Mouse (Mus musculus) ovary, adult 18-20 months (tissue): ENCODE data around the gene Dmap1.

Experiments used
- DNase-seq: peaks from one replicate; pipeline ENCODE4 v3.0.0; 2022; ENCODE audit warnings: low spot score, mixed read lengths

Dmap1 gene

DNA sequence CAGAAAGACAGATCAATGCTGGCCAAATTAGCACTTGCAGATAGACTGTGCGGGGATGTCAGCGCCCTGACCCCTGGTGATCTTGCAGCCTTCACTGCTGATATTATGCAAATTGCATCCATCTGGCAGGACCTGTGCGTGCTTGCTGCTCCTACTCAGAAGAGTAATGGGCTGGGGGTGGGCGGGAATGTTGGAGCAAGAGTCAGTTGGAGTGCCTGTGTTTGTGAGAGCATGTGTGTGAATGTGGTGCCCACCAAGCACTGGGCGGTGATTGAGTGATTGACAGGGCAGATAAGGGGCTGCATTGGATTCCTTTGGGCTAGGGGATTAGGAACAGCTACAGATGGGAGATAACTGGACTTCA, 26.6 kb downstream of the Dmap1 start:
- DNase-seq, result no peak

DNA sequence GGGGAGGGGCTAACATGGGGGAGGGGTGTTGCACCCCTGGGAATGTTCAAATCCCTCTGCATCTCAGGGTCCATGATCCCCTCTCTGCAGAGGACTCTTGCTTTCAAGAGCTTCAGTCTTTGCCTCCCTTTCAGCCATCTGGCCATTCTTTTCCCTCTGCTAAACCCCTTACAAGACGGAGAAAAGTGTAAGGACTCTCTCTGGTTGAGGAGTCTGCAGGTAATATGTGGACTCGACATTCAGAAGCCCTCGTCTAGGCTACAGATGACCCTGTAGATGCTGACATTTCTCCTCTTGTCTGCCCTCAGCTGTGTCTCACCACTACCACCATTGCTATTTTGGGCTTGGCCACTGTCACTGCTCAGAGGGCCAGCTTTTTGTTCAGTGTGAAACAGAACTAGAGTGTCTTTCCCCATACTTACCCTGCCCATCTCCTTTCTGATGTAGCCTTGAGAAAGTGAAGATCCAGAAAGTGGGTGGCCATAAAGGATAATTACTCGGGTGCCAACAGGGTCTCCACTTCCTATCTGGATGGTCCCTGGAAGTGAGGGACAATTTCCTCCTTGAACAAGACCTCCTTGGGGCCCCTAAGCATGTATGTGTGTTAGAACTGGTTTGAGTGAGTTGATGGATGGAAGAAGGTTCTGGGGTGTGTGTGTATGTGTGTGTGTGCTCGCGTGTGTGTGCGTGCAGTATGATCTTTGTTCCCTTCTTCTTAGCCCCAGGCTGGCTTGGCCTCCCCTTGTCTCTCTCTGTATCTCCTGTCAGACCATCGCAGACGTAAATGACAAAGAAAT, 27.2 kb downstream of the Dmap1 start:
- DNase-seq, result no peak

DNA sequence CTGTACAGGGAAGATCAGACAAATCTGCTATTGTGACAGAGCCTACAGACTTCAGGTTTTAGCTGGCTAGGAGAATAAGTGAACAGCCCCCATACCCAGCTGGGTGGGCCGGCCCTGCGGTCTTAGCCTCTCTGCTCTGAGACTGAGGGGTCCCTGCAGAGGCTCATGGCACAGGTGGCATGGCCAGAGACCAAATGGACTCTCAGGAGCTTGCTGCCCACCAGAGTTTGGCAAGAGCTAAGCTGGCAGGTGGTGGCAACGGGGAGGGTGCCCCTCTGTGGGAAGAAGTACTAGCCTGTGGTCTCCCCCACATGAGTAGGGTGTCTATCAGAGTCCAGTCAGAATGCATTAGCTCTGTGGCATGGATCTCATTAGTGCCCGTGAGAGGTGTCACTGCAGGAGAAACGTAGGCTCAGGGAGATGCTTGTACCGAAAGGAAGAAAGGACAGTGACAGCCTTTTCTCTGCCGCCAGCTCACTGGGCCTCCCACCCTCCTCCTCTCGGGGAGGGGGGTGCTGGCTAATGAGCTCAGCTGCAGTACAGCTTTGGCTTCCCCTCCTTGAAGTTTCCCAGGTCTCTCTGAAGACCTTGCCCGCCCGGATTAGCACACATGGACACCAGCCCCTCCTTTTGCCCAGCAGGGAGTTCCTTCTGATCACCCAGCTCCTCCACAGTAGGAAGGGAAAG, 27.9 kb downstream of the Dmap1 start:
- DNase-seq, result no peak

DNA sequence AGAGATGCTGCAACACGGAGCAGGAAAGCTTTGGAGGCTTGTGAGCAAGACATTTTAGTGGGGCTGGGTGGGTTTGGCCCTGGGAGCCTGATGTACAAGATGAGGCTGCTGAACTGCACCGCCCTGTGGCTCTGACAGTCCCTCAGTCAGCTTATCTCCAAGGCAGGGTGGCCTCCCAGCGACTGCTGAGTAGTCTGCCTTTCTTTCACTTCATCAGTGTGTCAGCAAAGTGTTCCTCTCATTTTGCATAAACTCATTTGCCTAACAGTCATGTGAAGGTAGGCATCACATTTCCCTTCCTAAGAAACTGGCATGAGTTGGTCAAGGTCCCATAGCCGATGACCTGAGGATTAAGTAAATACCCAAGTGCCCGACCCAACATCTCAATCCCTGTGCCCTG, 29.3 kb downstream of the Dmap1 start:
- DNase-seq, result no peak

DNA sequence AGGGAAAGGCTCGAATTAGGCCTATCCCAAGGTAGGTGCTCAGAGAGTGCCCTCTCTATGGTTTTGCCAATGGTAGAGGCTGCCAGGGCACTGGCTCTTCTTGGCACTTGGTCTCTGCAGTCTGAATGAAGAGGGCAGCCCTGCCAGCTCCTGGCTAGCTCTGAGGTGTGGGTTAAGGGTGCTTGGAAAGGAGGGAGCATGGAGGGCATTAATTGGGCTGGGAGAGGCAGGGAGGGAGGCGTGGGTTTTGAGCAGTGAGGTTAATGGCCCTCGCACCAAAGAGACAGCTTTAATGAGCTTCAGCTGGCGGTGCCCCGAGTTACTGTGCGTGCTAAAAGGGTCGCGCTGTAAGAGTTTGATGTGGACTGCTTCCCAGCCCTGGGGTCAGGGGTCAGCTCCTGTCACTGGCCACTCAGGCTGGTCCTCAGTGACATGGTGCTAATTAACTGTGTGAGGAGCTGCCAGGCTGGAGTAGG, 30.4 kb downstream of the Dmap1 start:
- no peak for DNase-seq

DNA sequence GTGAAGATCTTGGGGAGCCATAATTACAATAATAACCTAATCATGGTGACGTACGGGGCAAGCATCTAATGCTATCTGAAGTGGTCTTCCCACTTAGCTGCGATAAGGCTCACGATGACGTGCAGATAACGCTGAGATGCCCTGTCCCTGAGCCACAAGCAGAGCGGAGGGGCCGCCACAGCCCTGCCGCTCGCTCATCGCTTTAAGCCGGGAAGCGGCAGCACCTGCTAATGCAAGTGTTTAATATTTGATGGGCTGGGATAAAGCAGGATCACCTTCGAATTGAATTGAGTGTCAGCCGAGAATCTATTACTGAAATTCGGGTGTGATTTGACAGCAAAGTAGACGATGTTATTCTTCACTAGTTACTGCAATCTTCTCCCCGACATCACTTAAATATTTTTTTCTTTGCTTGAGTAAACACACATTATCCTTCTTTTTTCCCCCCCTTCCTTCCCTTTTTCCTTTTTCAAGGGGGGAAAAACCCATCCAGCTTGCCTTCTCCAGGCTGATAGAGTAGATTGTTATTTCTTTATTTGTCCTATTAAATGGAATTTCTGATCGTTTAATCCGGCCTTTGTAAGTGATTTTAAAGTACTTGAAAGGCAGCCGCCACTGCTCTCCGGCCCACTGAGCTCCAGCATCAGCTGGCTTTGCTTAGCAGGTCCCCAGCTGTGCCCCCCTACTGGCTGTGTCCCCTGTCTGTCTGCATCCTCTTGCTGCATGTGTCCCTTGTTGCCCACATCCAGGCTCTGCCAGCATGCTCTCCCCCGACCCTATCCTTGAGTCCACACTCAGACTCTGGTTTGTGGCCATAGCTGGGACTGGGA, 34.9 kb downstream of the Dmap1 start:
- DNase-seq, result no peak

DNA sequence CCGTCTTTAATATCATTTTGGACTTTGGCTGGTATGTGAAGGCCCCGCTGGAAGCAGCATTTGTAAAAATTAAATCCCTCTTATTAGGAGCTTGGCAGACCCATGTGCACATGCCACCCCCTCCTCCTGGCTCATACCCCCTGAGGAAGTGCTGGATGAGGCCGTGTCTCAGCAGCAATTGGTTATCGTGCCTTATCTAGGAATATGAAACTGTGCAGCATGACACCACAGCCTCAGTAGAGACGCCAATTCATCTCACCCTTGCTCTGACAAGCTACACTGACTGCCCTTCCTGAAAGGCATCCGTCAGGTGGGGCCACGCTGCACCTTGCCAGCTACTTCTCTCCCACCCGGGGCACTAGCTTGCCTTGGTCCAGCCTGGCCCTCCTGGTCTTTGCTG, 35.6 kb downstream of the Dmap1 start:
- no peak for DNase-seq

DNA sequence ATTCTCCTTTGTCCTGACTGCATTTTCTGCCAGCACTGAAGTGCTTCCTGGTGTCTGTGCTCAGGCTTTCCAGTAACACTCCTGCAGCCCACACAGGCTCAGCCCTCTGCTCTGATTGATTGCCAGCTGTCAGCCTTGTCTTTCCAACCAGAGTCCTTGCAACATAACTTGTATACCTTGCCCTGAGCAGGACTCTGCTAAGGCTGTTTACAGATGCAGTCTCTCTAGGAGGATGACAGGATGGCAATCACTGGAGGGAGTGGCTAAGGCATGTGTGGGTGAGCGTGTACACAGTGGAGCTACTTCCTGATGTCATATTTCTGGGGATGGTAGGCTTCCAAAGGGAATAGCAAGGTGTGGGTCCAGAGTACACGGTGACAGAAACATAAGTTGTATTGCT, 36.2 kb downstream of the Dmap1 start:
- DNase-seq, result no peak

DNA sequence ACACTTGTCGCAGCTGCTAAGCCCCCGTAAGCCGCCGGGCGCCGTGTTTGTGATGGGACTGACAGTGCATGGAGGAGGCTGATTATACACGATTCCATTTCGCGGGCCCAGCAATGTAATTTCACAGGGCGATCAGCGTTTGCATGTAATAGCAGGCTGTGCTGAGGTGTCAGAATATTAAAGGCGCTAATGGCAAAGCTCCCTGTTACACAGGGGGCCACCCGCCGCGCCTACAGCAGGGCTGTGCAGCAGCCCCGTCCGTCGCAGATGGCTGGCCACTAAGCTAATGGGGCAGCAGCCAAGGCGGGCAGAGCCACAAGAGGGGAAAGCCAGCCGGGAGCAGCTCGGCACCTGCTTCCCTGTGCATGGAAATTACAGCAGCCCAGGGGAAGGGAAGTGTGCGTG, 37.0 kb downstream of the Dmap1 start:
- no peak for DNase-seq

DNA sequence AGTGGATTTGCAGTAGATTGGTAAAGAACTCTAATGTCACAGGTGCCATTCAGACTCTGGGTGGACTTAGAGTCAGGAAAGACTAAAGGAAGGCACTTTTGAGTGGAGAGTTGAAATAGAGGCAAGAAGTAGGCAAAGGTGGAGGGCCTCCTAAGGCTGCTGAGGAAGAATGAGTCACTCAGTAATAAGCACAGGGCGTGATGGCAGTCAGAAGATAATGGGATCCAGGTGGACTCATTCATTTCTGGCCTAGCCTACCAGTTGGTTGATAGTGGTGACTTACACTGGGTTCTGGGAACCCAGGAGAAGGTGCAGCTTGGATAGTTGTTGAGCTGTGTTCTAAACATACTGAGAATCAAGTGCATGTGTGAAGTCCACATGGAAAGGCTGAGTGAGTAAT, 40.3 kb downstream of the Dmap1 start:
- DNase-seq, result no peak

DNA sequence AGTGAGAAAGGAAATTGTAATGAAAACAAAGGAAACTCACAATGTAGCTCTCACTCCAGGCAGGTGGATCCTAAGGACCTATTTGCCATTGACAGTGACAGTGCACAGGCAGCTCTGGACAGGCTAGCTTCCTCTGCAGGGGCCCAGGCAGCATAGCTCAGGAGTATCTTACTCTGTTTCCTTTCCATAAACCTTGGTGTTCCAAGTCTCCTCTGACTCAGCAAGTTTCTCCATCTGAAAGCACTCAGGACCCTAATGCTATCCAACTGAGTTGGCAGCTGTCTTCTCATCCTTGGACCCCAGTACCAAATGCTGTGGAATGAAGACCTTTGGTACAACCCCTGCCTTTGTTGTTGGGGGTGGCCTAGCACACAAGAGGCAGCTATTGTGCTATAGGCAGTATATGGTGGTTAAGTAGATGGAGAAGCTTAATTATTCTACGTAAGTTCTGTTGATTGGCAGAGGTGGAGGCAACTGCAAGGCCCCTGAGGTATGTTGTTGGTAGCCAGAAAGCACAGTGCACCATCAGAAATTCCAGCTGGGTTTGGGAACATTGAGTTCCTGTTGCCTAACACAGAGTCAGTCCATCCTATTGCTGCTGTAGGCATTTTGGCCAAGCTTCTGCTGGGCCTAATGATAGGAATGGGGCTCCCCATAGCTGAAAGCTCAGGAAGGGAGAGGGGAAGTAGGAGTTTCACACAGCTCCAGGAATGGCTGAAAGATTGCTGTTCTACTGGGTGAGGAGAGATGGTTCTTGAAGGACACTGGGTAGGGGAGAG, 41.0 kb downstream of the Dmap1 start:
- DNase-seq, result no peak

DNA sequence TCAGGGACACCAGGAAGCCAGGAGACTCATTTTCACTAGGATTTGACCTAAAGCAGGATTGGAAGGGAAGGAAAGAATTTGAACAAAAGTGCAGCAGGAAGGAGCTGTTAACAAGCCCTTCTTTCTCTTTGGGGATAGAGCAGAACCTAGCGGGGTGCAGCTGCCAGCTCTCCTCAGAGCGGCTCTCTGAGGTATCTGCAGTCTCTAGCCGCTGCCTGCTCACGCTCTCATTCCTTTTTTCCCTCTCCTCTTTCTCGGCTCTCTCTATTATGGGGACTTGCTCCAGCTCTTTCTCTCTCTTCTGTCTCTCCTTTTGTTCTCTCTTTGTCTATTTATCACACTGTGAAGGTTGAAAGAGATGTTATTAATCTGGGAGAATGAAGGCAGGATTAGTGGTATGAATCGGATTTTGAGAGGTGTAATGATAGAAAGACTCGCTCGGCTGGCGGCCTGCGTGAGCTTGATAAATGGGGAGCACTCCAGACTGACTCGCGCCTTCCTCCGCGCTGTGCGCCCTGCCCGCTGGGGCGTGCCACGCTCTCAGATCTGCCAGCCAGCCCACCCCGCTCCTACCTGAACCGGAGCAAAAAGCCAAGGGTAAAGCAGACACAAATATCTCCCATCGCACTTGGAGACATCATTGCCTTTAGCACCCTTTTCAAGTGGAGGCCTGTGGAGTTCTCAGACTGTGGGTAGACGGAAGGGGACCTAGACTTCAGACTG, 45.0 kb downstream of the Dmap1 start:
- no peak for DNase-seq

DNA sequence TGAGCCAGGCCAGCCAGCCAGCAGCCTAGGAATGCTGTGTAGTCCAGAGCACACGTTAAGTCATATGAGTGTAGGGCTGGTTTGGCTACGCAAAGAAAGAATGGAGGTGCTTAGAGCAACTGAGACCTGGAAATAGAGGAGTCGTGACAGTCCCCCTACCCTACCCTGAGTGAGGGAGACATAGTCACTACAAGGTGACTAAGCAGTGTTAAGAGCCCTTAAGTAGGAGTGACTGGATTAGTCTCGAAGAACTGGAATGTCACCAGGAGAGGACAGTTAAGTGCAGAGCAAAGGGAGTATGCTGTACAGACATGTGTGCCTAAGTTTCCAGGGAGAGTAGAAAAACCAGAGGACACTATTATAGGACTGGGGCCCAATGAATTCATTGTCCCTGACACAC, 45.9 kb downstream of the Dmap1 start:
- no peak for DNase-seq

DNA sequence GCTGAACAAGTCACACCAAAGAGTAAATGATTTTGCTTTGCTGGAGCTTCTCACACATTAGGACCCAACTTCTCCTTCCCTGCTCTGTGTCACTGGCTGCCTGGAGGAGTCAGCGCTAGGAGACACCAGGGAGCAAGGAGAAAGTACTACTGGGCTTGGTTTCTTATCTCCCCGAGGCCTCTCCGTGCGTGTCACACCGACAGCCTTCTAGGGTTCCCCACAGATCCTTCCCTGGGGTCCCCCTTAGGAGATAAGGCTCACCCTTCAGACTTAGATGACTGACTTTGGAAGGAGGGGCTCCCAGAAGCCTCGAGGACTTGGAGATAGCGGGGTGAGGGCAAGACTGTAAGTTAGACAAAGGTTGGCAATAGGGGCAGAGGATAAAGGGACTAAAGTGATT, 47.4 kb downstream of the Dmap1 start:
- no peak for DNase-seq

DNA sequence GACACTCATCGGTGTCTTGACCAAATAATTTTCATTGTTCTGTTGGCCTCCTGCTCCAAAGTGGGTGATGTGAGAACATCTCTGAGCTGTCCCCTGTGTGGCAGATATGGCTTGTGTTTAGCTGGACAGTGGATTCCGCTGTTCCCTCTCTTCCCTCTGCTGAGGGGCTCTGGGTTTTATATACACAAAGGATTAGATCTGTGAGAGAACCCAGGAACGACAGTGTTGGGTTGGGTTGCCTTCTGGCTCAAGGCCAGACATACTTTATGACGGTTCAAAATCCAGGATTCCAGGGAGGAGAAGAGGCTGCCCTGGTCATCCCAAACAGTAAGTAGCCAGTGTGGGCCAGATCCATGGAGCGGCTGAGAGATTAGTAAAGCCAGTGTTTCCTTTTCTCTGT, 48.5 kb downstream of the Dmap1 start:
- no peak for DNase-seq

DNA sequence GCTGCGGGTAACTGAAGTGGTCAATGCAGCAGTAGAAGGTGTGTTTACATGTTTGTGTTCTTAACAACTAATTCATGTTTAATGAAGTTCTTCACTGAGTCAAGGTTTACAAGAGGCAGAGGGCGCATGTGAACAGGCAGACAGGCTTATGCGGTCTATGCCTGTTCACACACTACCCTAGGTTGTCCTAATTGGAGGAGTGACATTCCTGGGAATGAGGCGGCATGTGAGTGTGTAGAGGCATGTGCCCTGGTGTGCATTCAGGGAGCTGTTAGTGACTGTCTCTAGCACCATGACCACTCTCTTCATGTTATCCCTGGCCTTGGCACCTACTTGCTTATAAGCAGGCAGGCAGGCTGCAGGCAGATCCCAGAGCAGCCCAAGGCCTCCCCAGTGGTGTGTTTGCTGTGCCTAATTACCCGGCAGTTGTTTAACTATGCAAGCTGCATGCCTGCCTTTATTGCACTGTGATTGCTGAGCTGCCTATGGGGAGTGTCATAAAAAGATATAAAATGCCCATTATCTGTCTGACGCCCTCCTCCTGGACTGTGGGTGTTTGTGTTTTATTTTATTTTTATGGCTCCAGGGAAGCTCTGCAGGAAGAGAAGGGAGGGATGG, 51.9 kb downstream of the Dmap1 start:
- no peak for DNase-seq

DNA sequence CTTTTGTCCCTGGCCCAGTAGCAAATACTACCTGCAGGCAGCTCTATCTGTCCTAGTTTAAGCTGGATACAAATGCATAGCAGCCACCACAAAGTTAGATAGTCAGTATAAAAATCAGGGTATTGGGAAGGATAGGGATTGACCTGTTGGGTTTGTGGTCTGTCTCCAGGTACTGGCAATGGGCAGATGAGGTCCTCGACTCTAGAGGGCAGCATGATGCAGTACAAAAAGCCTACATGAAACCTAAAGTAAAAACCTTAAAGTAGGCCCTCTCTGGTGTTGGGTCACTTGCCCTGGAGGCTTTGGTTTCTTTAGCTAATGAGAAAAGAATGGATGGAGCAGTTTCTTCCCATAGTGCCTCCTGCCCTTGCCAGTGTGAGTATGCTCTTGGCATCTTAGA, 53.6 kb downstream of the Dmap1 start:
- no peak for DNase-seq
